Comparison of ENCODE assay signal across 11 mouse cellular contexts in the genomic region with DNA sequence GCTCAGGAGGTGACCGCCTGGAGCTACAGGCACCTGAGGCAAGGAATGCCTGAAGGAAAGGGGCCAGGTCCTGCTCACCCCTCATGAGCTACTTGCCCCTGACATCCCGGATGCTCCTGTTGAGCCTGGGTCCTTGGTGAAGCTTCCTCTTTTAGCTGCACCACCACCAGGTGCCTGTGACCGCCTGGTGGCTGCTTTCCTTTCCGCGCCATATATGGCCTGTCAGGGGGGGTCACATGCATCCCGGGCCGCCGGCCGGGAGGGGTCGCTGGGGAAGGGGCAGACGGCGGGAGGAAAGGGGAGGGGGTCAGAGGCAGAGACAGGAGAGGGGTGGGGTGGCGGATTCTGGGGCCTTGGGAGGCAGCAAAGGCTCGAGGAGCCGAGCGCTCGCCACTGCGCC. TPM values are rescaled to one million over a fixed set of nuclear protein-coding genes. Genes with fewer than 3 reads are reported as not detected.
DNase-seq lines count a peak whose midpoint lies in the region; ATAC-seq and TF ChIP-seq lines count a peak whose summit lies in the region.
"Not testable (repeated sequence)": the region's sequence is repeated elsewhere in the genome, so short reads cannot be mapped to it uniquely, and the experiment has no call there.
"Had no signal": no experiment of that assay in that cellular context is flagged by ENCODE, and none has a peak within 500 bp of the region (broad histone marks: within the 10 kb centered on the region; RNA-seq: fewer than 3 reads in every experiment).

No protein-coding gene starts in this region.

- H3K9me3 ChIP-seq in embryonic facial prominence, embryonic 12.5 days; hindbrain, embryonic 16.5 days (ENCODE audit: control insufficient read depth, low read length); liver, embryonic 12.5 days (replicated peaks); neural tube, embryonic 12.5 days: not testable (repeated sequence)

- H3K36me3 ChIP-seq in embryonic facial prominence, embryonic 12.5 days; hindbrain, embryonic 16.5 days (ENCODE audit: control insufficient read depth, insufficient read depth, low read length); liver, embryonic 12.5 days; neural tube, embryonic 12.5 days; thymus, adult 2 months (ENCODE audit: control insufficient read depth, insufficient read depth, low read length): not testable (repeated sequence)

- ATAC-seq in embryonic facial prominence, embryonic 12.5 days (ENCODE audit: insufficient number of reproducible peaks, insufficient read depth, low FRiP score, low TSS enrichment); hindbrain, embryonic 16.5 days; liver, embryonic 12.5 days; neural tube, embryonic 12.5 days (ENCODE audit: low FRiP score, low read depth): not testable (repeated sequence)

- H3K4me3 ChIP-seq in embryonic facial prominence, embryonic 12.5 days, result peak overlapping the region; percentile 26; the same call in 1 of the 2 replicates
- H3K4me3 ChIP-seq in hindbrain, embryonic 16.5 days (ENCODE audit: low read length), result peak overlapping the region; percentile 37
- not testable (repeated sequence) for H3K4me3 ChIP-seq in liver, embryonic 12.5 days; thymus, adult 2 months (ENCODE audit: control insufficient read depth, insufficient read depth, low read length)
- H3K4me3 ChIP-seq in neural tube, embryonic 12.5 days, result peak overlapping the region; percentile 28; the same call in 1 of the 2 replicates

- TF ChIP-seq CTCF in thymus, adult 2 months (IDR thresholded peaks at IDR 0.05; ENCODE audit: borderline replicate concordance, control insufficient read depth, extremely low read depth, insufficient read depth, low read length, poor library complexity), result not testable (repeated sequence)

- 2% methylated on average over 13 of the region's 18 CpGs for WGBS in embryonic facial prominence, embryonic 12.5 days
- WGBS in hindbrain, embryonic 16.5 days, result under 1% methylated on average over 15 of the region's 18 CpGs
- WGBS in liver, embryonic 12.5 days (ENCODE audit: insufficient replicate concordance), result 3% methylated on average over 8 of the region's 18 CpGs
- WGBS in neural tube, embryonic 12.5 days, result 2% methylated on average over 17 of the region's 18 CpGs
- WGBS in thymus, adult 2 months, result 8% methylated on average over 18 of the region's 18 CpGs

- not testable (repeated sequence) for TF ChIP-seq POLR2A in thymus, adult 2 months (IDR thresholded peaks at IDR 0.05; ENCODE audit: control insufficient read depth, extremely low read depth, insufficient read depth, low read length, poor library complexity)

- H3K27ac ChIP-seq in embryonic facial prominence, embryonic 12.5 days; hindbrain, embryonic 16.5 days (ENCODE audit: low read depth, low read length); liver, embryonic 12.5 days; neural tube, embryonic 12.5 days; thymus, adult 2 months (ENCODE audit: control insufficient read depth, insufficient read depth, low read length): not testable (repeated sequence)

- H3K4me2 ChIP-seq in embryonic facial prominence, embryonic 12.5 days (replicated peaks), result peak overlapping the region; percentile 55
- peak overlapping the region; percentile 59 for H3K4me2 ChIP-seq in hindbrain, embryonic 16.5 days (ENCODE audit: low read length)
- H3K4me2 ChIP-seq in liver, embryonic 12.5 days, result 0 out of 2 replicates have a peak overlapping the region, but pooled peaks have one; percentile 20
- peak overlapping the region; percentile 61 for H3K4me2 ChIP-seq in neural tube, embryonic 12.5 days (replicated peaks)

- H3K27me3 ChIP-seq in embryonic facial prominence, embryonic 12.5 days; hindbrain, embryonic 16.5 days (replicated peaks; ENCODE audit: control insufficient read depth, insufficient read depth, low read length); liver, embryonic 12.5 days (replicated peaks); neural tube, embryonic 12.5 days (replicated peaks); thymus, adult 2 months (ENCODE audit: control insufficient read depth, insufficient read depth, low read length): not testable (repeated sequence)

- peak; percentile 4 for DNase-seq in MN1 (ENCODE audit: low spot score)
- peak; percentile 70 for DNase-seq in heart, adult 11 months
- DNase-seq in layer of hippocampus, adult 8-10 months (ENCODE audit: low spot score in 2 of 2), result peak; percentile 2 to 16
- peak; percentile 2 for DNase-seq in thymus, adult 2 months

- not testable (repeated sequence) for H3K4me1 ChIP-seq in embryonic facial prominence, embryonic 12.5 days; hindbrain, embryonic 16.5 days (ENCODE audit: control insufficient read depth, insufficient read depth, low read depth, low read length); liver, embryonic 12.5 days; neural tube, embryonic 12.5 days; thymus, adult 2 months (replicated peaks; ENCODE audit: control insufficient read depth, insufficient read depth, low read length)

- 0 out of 2 replicates have a peak overlapping the region, but pooled peaks have one; percentile 30 for H3K9ac ChIP-seq in embryonic facial prominence, embryonic 12.5 days
- peak overlapping the region; percentile 35; the same call in 1 of the 2 replicates for H3K9ac ChIP-seq in hindbrain, embryonic 16.5 days (ENCODE audit: low read depth, low read length)
- H3K9ac ChIP-seq in liver, embryonic 12.5 days; neural tube, embryonic 12.5 days: not testable (repeated sequence)

RNA-seq across cellular contexts. Expression of a gene that starts 14.7 kb away (rescaled TPM):
- not detected in 2 replicates for polyA plus RNA-seq in embryonic facial prominence, embryonic 12.5 days (2016; fragmentation: Nextera tagmentation; extraction: Ambion mirVana)
- 1.6 and 2.0 TPM in 2 replicates for polyA plus RNA-seq in hindbrain, embryonic 16.5 days (2015; fragmentation: Nextera tagmentation; extraction: Ambion mirVana)
- under 1 TPM in 1 of 4 experiments, not detected in 3; 0.54 TPM for total RNA-seq in layer of hippocampus, adult 8-10 months (2022)
- polyA plus RNA-seq in liver, embryonic 12.5 days (2016; fragmentation: Nextera tagmentation; extraction: Ambion mirVana), result not detected in 2 replicates
- 0.49 TPM in 1 of 2 replicates, not detected in the other for polyA plus RNA-seq in neural tube, embryonic 12.5 days (2016; fragmentation: Nextera tagmentation; extraction: Ambion mirVana)
- not detected in 2 replicates for polyA plus RNA-seq in thymus, adult 2 months (2012; rRNA removed)
- total RNA-seq: heart, adult 18-20 months; layer of hippocampus, postnatal 36 days; megakaryocyte progenitor cell, adult 5-6 weeks had no signal

RNA-seq across cellular contexts. Expression of a gene that starts 17.2 kb away (rescaled TPM):
- polyA plus RNA-seq in embryonic facial prominence, embryonic 12.5 days (2016; fragmentation: Nextera tagmentation; extraction: Ambion mirVana), result not detected in 2 replicates
- not detected in 2 replicates for polyA plus RNA-seq in hindbrain, embryonic 16.5 days (2015; fragmentation: Nextera tagmentation; extraction: Ambion mirVana)
- total RNA-seq in layer of hippocampus, adult 8-10 months (2022), result under 1 TPM in 3 of 4 experiments, not detected in 1; 0.39 to 0.70 (median 0.50) TPM
- polyA plus RNA-seq in liver, embryonic 12.5 days (2016; fragmentation: Nextera tagmentation; extraction: Ambion mirVana), result not detected in 2 replicates
- not detected in 2 replicates for polyA plus RNA-seq in neural tube, embryonic 12.5 days (2016; fragmentation: Nextera tagmentation; extraction: Ambion mirVana)
- polyA plus RNA-seq in thymus, adult 2 months (2012; rRNA removed), result not detected in 2 replicates
- total RNA-seq: heart, adult 18-20 months; megakaryocyte progenitor cell, adult 5-6 weeks had no signal

RNA-seq across cellular contexts. Expression of a gene that starts 59.7 kb away (rescaled TPM):
- not detected in 2 replicates for polyA plus RNA-seq in embryonic facial prominence, embryonic 12.5 days (2016; fragmentation: Nextera tagmentation; extraction: Ambion mirVana)
- polyA plus RNA-seq in hindbrain, embryonic 16.5 days (2015; fragmentation: Nextera tagmentation; extraction: Ambion mirVana), result not detected in 2 replicates
- total RNA-seq in layer of hippocampus, adult 8-10 months (2022), result not detected
- not detected in 2 replicates for polyA plus RNA-seq in liver, embryonic 12.5 days (2016; fragmentation: Nextera tagmentation; extraction: Ambion mirVana)
- polyA plus RNA-seq in neural tube, embryonic 12.5 days (2016; fragmentation: Nextera tagmentation; extraction: Ambion mirVana), result not detected in 2 replicates
- polyA plus RNA-seq in thymus, adult 2 months (2012; rRNA removed), result not detected in 2 replicates
- total RNA-seq: heart, adult 18-20 months; layer of hippocampus, postnatal 36 days; megakaryocyte progenitor cell, adult 5-6 weeks had no signal

Comparison
In these comparisons a context has a peak if more than half of its experiments do, and no peak if none do; other contexts are left out.
1. DNase-seq: peak in every context shown above with its lines; median percentile 70 in heart, adult 11 months; 9 in layer of hippocampus, adult 8-10 months; 4 in MN1; 2 in thymus, adult 2 months.